Mouse (Mus musculus): Measurements from ENCODE around the gene Galnt2.

GRCm38 (mm10) chr8:124328259-124328658 is 97.1 kb downstream of the Galnt2 start:
- TF ChIP-seq CTCF (IDR thresholded peaks at IDR 0.05; ENCODE audit: control insufficient read depth, insufficient read depth, low read length) (no peak), POLR2A (IDR thresholded peaks at IDR 0.05; ENCODE audit: borderline replicate concordance, control insufficient read depth, low read depth, low read length) (no peak)

All from bone marrow, adult 2 months (tissue).